Mouse (Mus musculus) cerebellum, adult 8-10 months (tissue): Measurements from ENCODE around the gene Dnah17.
A peak's percentile ranks its signal among the peaks of the same experiment; 100 is the strongest.

ENCODE experiments used
- DNase-seq: peaks from one replicate; pipeline ENCODE4 v3.0.0; 2022

Dnah17 gene

GRCm38 (mm10) chr11:117993190-117994175, 137.0 kb downstream of the Dnah17 start:
- no peak for DNase-seq

- no peak for DNase-seq
Measured at GRCm38 (mm10) chr11:117991502-117992470, 138.6 kb downstream of the Dnah17 start.

DNA sequence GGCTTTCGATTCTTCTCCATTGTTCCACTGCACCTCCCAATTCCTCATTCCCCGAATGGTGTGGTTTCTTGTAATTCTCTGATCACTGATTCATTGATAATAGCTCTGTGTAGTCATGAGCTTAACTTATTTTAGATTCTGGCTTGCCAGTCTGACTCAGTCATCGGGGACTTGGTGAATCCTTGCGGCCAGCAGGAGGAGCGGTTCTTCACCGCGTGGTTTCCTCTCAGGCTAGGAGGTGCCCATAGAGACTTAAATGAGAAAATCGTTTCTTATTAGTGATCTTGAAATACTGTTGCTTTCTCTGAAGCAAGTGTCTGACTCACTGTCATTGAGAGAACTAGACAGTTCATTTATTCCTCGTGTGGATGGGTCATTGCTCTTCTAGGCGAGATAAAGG, 140.5 kb downstream of the Dnah17 start:
- no peak for DNase-seq

- no peak for DNase-seq
Measured at GRCm38 (mm10) chr11:117989241-117989640, 141.2 kb downstream of the Dnah17 start.

DNA sequence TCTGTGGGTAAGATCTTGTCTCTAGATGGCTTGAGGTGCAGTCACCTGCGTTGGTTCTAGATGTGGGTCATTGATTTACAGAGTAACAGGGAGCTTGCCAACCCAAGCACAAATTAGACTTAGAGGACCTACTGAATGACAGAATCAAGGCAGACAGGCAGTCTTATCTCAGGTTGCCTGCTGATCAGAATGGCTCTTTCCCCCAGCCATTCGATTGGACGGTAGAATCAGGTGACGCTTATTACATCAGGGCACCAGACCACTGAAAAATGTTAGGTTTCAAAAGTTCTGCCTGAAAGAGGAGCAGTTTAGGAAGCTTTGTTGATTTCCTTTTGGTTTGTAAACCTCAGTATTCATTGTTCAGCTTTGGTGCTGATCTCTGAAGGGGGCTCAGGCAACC, 142.5 kb downstream of the Dnah17 start:
- DNase-seq: no peak

- no peak for DNase-seq
Measured at GRCm38 (mm10) chr11:117987032-117987451, 143.4 kb downstream of the Dnah17 start.

- peak; percentile 89 for DNase-seq
Measured at GRCm38 (mm10) chr11:117986126-117987031, 144.1 kb downstream of the Dnah17 start, which contains the start of gene Pgs1. Gene Pgs1 (plus strand): TSS chr11:117986292.

DNA sequence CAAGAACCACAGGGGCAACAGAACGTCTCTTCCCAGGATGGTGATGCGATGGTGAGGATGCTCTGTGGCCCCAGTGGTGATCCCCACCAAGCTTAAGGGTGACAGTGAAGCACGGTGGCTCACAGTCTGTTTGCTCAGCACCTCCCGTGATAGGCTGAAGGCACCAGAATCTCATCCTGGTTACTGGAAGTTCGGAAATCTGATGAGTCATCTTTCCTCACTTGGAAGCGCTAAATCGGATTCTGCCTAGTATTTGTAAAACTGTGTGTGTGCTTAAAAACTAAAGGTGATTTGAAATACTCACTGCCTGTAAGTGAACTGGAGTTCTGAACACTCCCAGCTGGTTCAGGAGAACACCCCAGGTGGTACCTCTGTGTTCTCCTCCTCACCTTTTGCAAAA, 146.7 kb downstream of the Dnah17 start:
- no peak for DNase-seq

- no peak for DNase-seq
Measured at GRCm38 (mm10) chr11:117982426-117982825, 148.0 kb downstream of the Dnah17 start.

DNA sequence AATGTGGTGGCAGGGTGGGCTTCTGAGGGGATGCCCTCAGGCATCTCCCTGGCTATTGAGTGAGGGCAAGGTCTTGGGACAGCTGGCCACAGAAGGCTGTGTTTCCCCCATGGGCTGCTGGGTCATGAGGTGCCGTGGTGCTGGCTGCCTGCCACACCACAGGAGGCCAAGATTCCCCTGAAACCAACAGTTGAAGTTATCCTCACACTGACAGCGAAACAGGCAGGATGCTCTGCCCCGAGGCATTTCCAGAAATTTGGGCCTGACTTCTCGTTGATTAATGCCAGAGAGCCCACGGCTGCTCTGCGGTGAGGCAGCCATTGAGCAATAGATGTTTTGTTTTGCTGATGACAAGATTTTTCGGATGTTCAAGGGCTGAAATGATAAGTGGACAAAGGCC, 151.0 kb downstream of the Dnah17 start:
- DNase-seq: no peak

DNA sequence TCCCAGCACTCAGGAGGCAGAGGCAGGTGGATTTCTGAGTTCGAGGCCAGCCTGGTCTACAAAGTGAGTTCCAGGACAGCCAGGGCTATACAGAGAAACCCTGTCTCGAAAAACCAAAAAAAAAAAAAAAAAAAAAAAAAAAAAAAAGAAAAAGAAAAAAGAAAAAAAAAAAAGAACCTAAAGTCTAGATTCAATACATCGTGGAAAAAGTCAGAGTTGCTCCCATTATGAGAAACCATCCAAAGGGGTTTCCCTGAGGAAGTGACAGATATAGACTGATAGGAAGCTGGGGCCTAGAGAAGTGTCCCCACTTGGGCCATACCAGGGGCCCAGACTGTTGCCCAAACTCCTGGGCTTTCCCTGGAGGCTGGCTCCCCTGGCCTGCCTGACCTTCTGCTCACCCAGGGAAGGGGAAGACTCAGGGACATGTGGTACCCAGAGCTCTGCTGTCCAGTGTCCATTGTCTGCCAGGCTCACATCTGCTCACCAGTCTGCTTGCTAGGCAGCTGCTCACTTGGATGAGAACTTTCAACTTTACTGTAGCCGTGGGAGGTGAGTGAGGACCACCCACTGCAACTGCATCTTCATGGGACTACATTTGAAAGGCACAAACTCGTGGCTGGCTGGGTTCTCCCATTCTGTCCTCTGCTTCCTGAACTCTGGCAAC, 152.6 kb downstream of the Dnah17 start:
- no peak for DNase-seq

DNA sequence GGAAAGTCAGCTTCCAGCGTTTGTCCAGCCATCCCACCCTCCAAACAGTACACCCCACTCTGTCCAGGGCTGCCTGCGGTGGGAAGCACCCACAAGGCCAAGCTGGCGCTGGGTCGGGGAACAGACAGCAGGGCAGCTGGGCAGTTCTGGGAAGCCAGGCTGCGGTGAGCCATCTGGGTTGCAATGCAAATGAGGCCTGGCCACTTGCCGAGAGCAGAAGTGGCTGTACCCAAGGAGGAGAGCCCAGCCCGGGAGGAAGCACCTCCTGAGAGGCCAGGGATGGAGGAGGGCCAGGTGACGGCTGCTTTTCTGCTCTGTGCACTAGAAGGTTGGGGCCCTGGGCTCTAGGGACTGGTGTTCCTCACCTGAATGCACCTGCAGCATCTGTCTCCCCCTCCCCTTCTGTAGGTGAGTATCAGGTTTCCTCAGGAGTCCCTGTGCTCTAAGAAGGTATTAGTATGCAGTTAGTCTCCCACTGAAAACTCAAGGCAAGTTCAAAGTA, 154.3 kb downstream of the Dnah17 start:
- peak; percentile 32 for DNase-seq

DNA sequence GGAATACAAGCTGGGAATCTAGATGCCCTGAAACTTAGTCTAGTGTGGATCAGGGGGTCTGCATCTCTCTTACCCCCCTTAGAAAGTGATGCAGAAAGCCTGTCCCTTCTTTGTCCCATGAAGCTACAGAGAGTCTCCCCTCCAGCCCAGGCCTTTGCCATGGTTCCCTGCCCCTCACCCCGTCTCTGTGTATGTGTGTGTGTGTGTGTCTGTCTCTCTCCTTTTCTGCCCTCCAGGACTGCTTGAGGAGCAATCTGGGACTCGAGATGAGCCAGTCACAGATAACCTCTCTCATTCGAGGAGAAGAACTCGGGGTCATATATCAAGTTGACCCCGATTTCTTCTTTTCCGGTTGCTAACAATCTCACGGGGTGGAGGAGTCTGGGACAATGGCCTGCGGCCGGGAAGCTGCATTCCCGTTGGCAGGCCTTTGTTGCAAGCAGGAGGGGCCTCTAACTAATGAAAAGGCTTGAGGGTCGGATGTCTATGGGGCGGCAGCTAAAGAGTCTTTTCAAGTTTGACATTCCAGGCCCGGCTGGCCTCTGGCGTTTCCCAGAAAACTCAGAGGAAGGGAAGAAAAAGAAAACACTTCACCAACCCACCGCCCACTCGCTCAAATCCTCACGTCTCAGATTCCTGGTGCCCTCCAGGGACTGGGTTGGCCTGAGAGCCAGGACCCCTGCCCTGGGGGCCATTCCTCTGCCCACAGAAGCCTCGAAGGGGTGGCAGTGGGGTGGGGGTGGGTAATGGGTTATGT, 155.0 kb downstream of the Dnah17 start:
- DNase-seq: no peak

- no peak for DNase-seq
Measured at GRCm38 (mm10) chr11:117974327-117975125, 155.9 kb downstream of the Dnah17 start.

GRCm38 (mm10) chr11:117973569-117973968, 156.9 kb downstream of the Dnah17 start:
- no peak for DNase-seq

GRCm38 (mm10) chr11:117972656-117973558, 157.5 kb downstream of the Dnah17 start:
- DNase-seq: no peak
